In the genomic region with DNA sequence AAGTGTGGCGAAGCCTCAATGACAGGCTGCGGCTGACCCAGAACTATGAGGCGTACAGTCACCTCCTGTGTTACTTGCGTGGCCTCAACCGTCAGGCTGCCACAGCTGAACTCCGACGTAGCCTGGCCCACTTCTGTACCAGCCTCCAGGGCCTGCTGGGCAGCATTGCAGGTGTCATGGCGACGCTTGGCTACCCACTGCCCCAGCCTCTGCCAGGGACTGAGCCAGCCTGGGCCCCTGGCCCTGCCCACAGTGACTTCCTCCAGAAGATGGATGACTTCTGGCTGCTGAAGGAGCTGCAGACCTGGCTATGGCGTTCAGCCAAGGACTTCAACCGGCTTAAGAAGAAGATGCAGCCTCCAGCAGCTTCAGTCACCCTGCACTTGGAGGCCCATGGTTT, we compare ENCODE assay signal across 10 mouse cellular contexts. TPM values are rescaled to one million over a fixed set of nuclear protein-coding genes. Genes with fewer than 3 reads are reported as not detected.
DNase-seq lines count a peak whose midpoint lies in the region; ATAC-seq and TF ChIP-seq lines count a peak whose summit lies in the region.
"Had no signal": no experiment of that assay in that cellular context is flagged by ENCODE, and none has a peak within 500 bp of the region (broad histone marks: within the 10 kb centered on the region; RNA-seq: fewer than 3 reads in every experiment).

No protein-coding gene starts in this region.

- 0 out of 4 replicates have a peak, but pooled peaks of 1 of the 2 experiments have one; percentile 14 for TF ChIP-seq EP300 in MEL (IDR thresholded peaks at IDR 0.05; ENCODE audit: low read depth in 1 of 2, low read length in 2 of 2)

- H3K4me1 ChIP-seq in hindbrain, embryonic 13.5 days (replicated peaks): peaks cover 25% of the 10 kb centered on the region
- peaks cover 12% of the 10 kb centered on the region; the same call in 1 of the 2 replicates for H3K4me1 ChIP-seq in hindbrain, embryonic 14.5 days (replicated peaks; ENCODE audit: control insufficient read depth, insufficient read depth, low read length)
- H3K4me1 ChIP-seq in MEL (ENCODE audit: control insufficient read depth in 1 of 2, insufficient read depth in 2 of 2, low read length in 2 of 2): peaks cover 16 to 36% of the 10 kb centered on the region in 2 experiments
- H3K4me1 ChIP-seq in intestine, embryonic 16.5 days (ENCODE audit: control insufficient read depth, insufficient read depth, low read length): peaks cover 56% of the 10 kb centered on the region
- no peaks in the 10 kb centered on the region for H3K4me1 ChIP-seq in midbrain, embryonic 15.5 days

- no peak for DNase-seq in hindbrain, embryonic 14.5 days (ENCODE audit: low spot score)
- DNase-seq in MEL (ENCODE audit: low read depth, low spot score): peak; percentile 75
- no peak for DNase-seq in cerebellum, adult 8-10 months
- DNase-seq in layer of hippocampus, adult 18-20 months (ENCODE audit: low spot score in 2 of 2): no peak
- DNase-seq: liver, embryonic 13.5 days had no signal

- no peaks in the 10 kb centered on the region for H3K36me3 ChIP-seq in hindbrain, embryonic 13.5 days
- H3K36me3 ChIP-seq in hindbrain, embryonic 14.5 days (replicated peaks; ENCODE audit: control insufficient read depth, insufficient read depth): no peaks in the 10 kb centered on the region
- peaks cover 0 to 32% of the 10 kb centered on the region in 2 experiments; a peak in 2 of 4 replicates for H3K36me3 ChIP-seq in MEL (ENCODE audit: control insufficient read depth in 1 of 2, insufficient read depth in 2 of 2, low read length in 2 of 2)
- no peaks in the 10 kb centered on the region for H3K36me3 ChIP-seq in intestine, embryonic 16.5 days (ENCODE audit: control insufficient read depth, insufficient read depth, low read length)
- no peaks in the 10 kb centered on the region for H3K36me3 ChIP-seq in midbrain, embryonic 15.5 days (replicated peaks)
- H3K36me3 ChIP-seq: liver, embryonic 13.5 days had no signal

- H3K4me3 ChIP-seq in hindbrain, embryonic 13.5 days: no peak overlapping the region
- no peak overlapping the region for H3K4me3 ChIP-seq in hindbrain, embryonic 14.5 days (replicated peaks; ENCODE audit: low read length)
- H3K4me3 ChIP-seq in MEL (ENCODE audit: control insufficient read depth in 1 of 2, insufficient read depth in 1 of 2, low read depth in 2 of 2, low read length in 2 of 2): no peak overlapping the region
- H3K4me3 ChIP-seq in intestine, embryonic 16.5 days (ENCODE audit: low read length): no peak overlapping the region
- no peak overlapping the region for H3K4me3 ChIP-seq in midbrain, embryonic 15.5 days
- H3K4me3 ChIP-seq: liver, embryonic 13.5 days had no signal

- no peaks in the 10 kb centered on the region; the same call in 1 of the 2 replicates for H3K79me2 ChIP-seq in MEL (ENCODE audit: control insufficient read depth, insufficient read depth, low read length, poor library complexity)

- TF ChIP-seq POLR2A in MEL (IDR thresholded peaks at IDR 0.05; ENCODE audit: control insufficient read depth in 1 of 2, insufficient read depth in 1 of 2, low read depth in 1 of 2, low read length in 2 of 2, poor library complexity in 1 of 2): no peak

- no peak for ATAC-seq in hindbrain, embryonic 13.5 days (ENCODE audit: low FRiP score)
- ATAC-seq in hindbrain, embryonic 14.5 days (ENCODE audit: low FRiP score): no peak
- ATAC-seq in intestine, embryonic 16.5 days: no peak
- peak; percentile 61 for ATAC-seq in megakaryocyte, adult 5-6 weeks (ENCODE audit: poor library complexity, severe bottlenecking)
- ATAC-seq in midbrain, embryonic 15.5 days (replicated peaks): no peak

- no peak overlapping the region for H3K4me2 ChIP-seq in hindbrain, embryonic 13.5 days
- no peak overlapping the region for H3K4me2 ChIP-seq in hindbrain, embryonic 14.5 days (replicated peaks)
- peak overlapping the region; percentile 54; the same call in 1 of the 2 replicates for H3K4me2 ChIP-seq in intestine, embryonic 16.5 days (ENCODE audit: low read depth, low read length)
- no peak overlapping the region for H3K4me2 ChIP-seq in midbrain, embryonic 15.5 days
- H3K4me2 ChIP-seq: liver, embryonic 13.5 days had no signal

- peak overlapping the region; percentile 6; the same call in 1 of the 2 replicates for H3K9ac ChIP-seq in hindbrain, embryonic 13.5 days
- no peak overlapping the region for H3K9ac ChIP-seq in hindbrain, embryonic 14.5 days
- peak overlapping the region; percentile 27; the same call in 1 of the 2 replicates for H3K9ac ChIP-seq in MEL (ENCODE audit: control insufficient read depth, low read depth, low read length, poor library complexity, severe bottlenecking)
- peak overlapping the region; percentile 32 for H3K9ac ChIP-seq in intestine, embryonic 16.5 days (ENCODE audit: low read depth, low read length)
- H3K9ac ChIP-seq in midbrain, embryonic 15.5 days: no peak overlapping the region
- H3K9ac ChIP-seq: liver, embryonic 13.5 days had no signal

- no peak for TF ChIP-seq RAD21 in MEL (IDR thresholded peaks at IDR 0.05; ENCODE audit: low read depth, low read length)

- H3K27me3 ChIP-seq in hindbrain, embryonic 13.5 days: peaks cover 59% of the 10 kb centered on the region
- H3K27me3 ChIP-seq in hindbrain, embryonic 14.5 days (ENCODE audit: control insufficient read depth, insufficient read depth, low read length): peaks cover 5% of the 10 kb centered on the region
- H3K27me3 ChIP-seq in MEL (ENCODE audit: control insufficient read depth in 1 of 2, insufficient read depth in 2 of 2, low read length in 2 of 2): no peaks in the 10 kb centered on the region
- no peaks in the 10 kb centered on the region for H3K27me3 ChIP-seq in intestine, embryonic 16.5 days (replicated peaks; ENCODE audit: control insufficient read depth, insufficient read depth, low read length)
- peaks cover 1% of the 10 kb centered on the region for H3K27me3 ChIP-seq in midbrain, embryonic 15.5 days (replicated peaks)

- no peak for TF ChIP-seq CTCF in MEL (IDR thresholded peaks at IDR 0.05 in 2 of 3, conservative IDR thresholded peaks at IDR 0.05 in 1 of 3; ENCODE audit: control insufficient read depth in 1 of 3, insufficient read depth in 1 of 3, low read depth in 2 of 3, low read length in 3 of 3, poor library complexity in 1 of 3, severe bottlenecking in 1 of 3)

- 77% methylated on average over 11 of the region's 11 CpGs for WGBS in hindbrain, embryonic 13.5 days
- 78% methylated on average over 11 of the region's 11 CpGs for WGBS in hindbrain, embryonic 14.5 days
- WGBS in intestine, embryonic 16.5 days: 68% methylated on average over 11 of the region's 11 CpGs
- 82% methylated on average over 11 of the region's 11 CpGs for WGBS in midbrain, embryonic 15.5 days

- H3K9me3 ChIP-seq in hindbrain, embryonic 13.5 days: no peaks in the 10 kb centered on the region
- H3K9me3 ChIP-seq in hindbrain, embryonic 14.5 days (ENCODE audit: control insufficient read depth, low read length): no peaks in the 10 kb centered on the region
- no peaks in the 10 kb centered on the region for H3K9me3 ChIP-seq in MEL (replicated peaks; ENCODE audit: insufficient read depth, low read length)
- H3K9me3 ChIP-seq in intestine, embryonic 16.5 days (ENCODE audit: control insufficient read depth, low read length): no peaks in the 10 kb centered on the region
- no peaks in the 10 kb centered on the region for H3K9me3 ChIP-seq in midbrain, embryonic 15.5 days
- H3K9me3 ChIP-seq: liver, embryonic 13.5 days had no signal

- H3K27ac ChIP-seq in hindbrain, embryonic 13.5 days: no peak overlapping the region
- no peak overlapping the region for H3K27ac ChIP-seq in hindbrain, embryonic 14.5 days
- peak overlapping the region; percentile 84; the same call in 1 of the 2 replicates for H3K27ac ChIP-seq in MEL (ENCODE audit: control insufficient read depth, low read depth, low read length)
- peak overlapping the region; percentile 40; the same call in 1 of the 2 replicates for H3K27ac ChIP-seq in intestine, embryonic 16.5 days (ENCODE audit: low read length)
- H3K27ac ChIP-seq in midbrain, embryonic 15.5 days: no peak overlapping the region
- H3K27ac ChIP-seq: liver, embryonic 13.5 days had no signal

RNA-seq across cellular contexts. Expression of a gene that starts 8.0 kb away (rescaled TPM):
- not detected in 2 replicates for polyA plus RNA-seq in hindbrain, embryonic 13.5 days (2015; fragmentation: Nextera tagmentation; extraction: Ambion mirVana)
- polyA plus RNA-seq in hindbrain, embryonic 14.5 days (2014; fragmentation: Nextera tagmentation; extraction: Ambion mirVana): not detected in 2 replicates
- total RNA-seq in MEL (2012; rRNA removed): not detected in 2 replicates
- not detected for polyA plus RNA-seq in MEL (2012; ENCODE audit: insufficient read depth in 1 of 2, insufficient read length in 2 of 2, low read depth in 1 of 2, low replicate concordance in 2 of 2, missing spikeins in 1 of 2)
- polyA plus RNA-seq in intestine, embryonic 16.5 days (2015; fragmentation: Nextera tagmentation; extraction: Ambion mirVana): not detected in 2 replicates
- not detected in 2 replicates for total RNA-seq in megakaryocyte, adult 5-6 weeks (2015)
- total RNA-seq in megakaryocyte, adult 5-6 weeks (2017): not detected in 2 replicates
- polyA plus RNA-seq in midbrain, embryonic 15.5 days (2015; fragmentation: Nextera tagmentation; extraction: Ambion mirVana): not detected in 2 replicates
- total RNA-seq in layer of hippocampus, adult 18-20 months (2021): not detected
- polyA plus RNA-seq: large intestine, adult 2 months; liver, embryonic 13.5 days had no signal

RNA-seq across cellular contexts. Expression of a gene that starts 8.1 kb away (rescaled TPM):
- 0.58 and 1.0 TPM in 2 replicates for polyA plus RNA-seq in hindbrain, embryonic 13.5 days (2015; fragmentation: Nextera tagmentation; extraction: Ambion mirVana)
- polyA plus RNA-seq in hindbrain, embryonic 14.5 days (2014; fragmentation: Nextera tagmentation; extraction: Ambion mirVana): 0.51 and 0.53 TPM in 2 replicates
- total RNA-seq in MEL (2012; rRNA removed): 0.13 and 0.42 TPM in 2 replicates
- 1 to 10 TPM in 1 of 2 experiments, not detected in 1; 2.3 TPM for polyA plus RNA-seq in MEL (2012; ENCODE audit: insufficient read depth in 1 of 2, insufficient read length in 2 of 2, low read depth in 1 of 2, low replicate concordance in 2 of 2, missing spikeins in 1 of 2)
- 5.9 TPM in 2 replicates for polyA plus RNA-seq in intestine, embryonic 16.5 days (2015; fragmentation: Nextera tagmentation; extraction: Ambion mirVana)
- 1.4 and 2.9 TPM in 2 replicates for total RNA-seq in megakaryocyte, adult 5-6 weeks (2015)
- total RNA-seq in megakaryocyte, adult 5-6 weeks (2017): 0.40 and 2.2 TPM in 2 replicates
- 0.79 and 0.88 TPM in 2 replicates for polyA plus RNA-seq in midbrain, embryonic 15.5 days (2015; fragmentation: Nextera tagmentation; extraction: Ambion mirVana)
- under 1 TPM; 0.38 to 0.57 TPM for total RNA-seq in layer of hippocampus, adult 18-20 months (2021)

RNA-seq across cellular contexts. Expression of a gene that starts 9.5 kb away (rescaled TPM):
- 19.7 and 20.2 TPM in 2 replicates for polyA plus RNA-seq in hindbrain, embryonic 13.5 days (2015; fragmentation: Nextera tagmentation; extraction: Ambion mirVana)
- polyA plus RNA-seq in hindbrain, embryonic 14.5 days (2014; fragmentation: Nextera tagmentation; extraction: Ambion mirVana): 18.8 and 20.4 TPM in 2 replicates
- total RNA-seq in MEL (2012; rRNA removed): 18.5 and 21.1 TPM in 2 replicates
- polyA plus RNA-seq in MEL (2012; ENCODE audit: insufficient read depth in 1 of 2, insufficient read length in 2 of 2, low read depth in 1 of 2, low replicate concordance in 2 of 2, missing spikeins in 1 of 2): 10 to 100 TPM in 1 of 2 experiments, not detected in 1; 40.4 TPM
- 46.7 and 52.9 TPM in 2 replicates for polyA plus RNA-seq in intestine, embryonic 16.5 days (2015; fragmentation: Nextera tagmentation; extraction: Ambion mirVana)
- 98.9 and 105 TPM in 2 replicates for total RNA-seq in megakaryocyte, adult 5-6 weeks (2015)
- total RNA-seq in megakaryocyte, adult 5-6 weeks (2017): 102 and 122 TPM in 2 replicates
- polyA plus RNA-seq in midbrain, embryonic 15.5 days (2015; fragmentation: Nextera tagmentation; extraction: Ambion mirVana): 20.4 and 20.6 TPM in 2 replicates
- total RNA-seq in layer of hippocampus, adult 18-20 months (2021): 10 to 100 TPM; 14.4 to 16.5 TPM

RNA-seq across cellular contexts. Expression of a gene that starts 20.7 kb away (rescaled TPM):
- 20.4 and 24.6 TPM in 2 replicates for polyA plus RNA-seq in hindbrain, embryonic 13.5 days (2015; fragmentation: Nextera tagmentation; extraction: Ambion mirVana)
- 19.4 and 22.5 TPM in 2 replicates for polyA plus RNA-seq in hindbrain, embryonic 14.5 days (2014; fragmentation: Nextera tagmentation; extraction: Ambion mirVana)
- 20.5 and 21.3 TPM in 2 replicates for total RNA-seq in MEL (2012; rRNA removed)
- polyA plus RNA-seq in MEL (2012; ENCODE audit: insufficient read depth in 1 of 2, insufficient read length in 2 of 2, low read depth in 1 of 2, low replicate concordance in 2 of 2, missing spikeins in 1 of 2): 10 to 100 TPM in 1 of 2 experiments, not detected in 1; 37.9 TPM
- polyA plus RNA-seq in intestine, embryonic 16.5 days (2015; fragmentation: Nextera tagmentation; extraction: Ambion mirVana): 31.7 and 34.2 TPM in 2 replicates
- 32.8 and 36.7 TPM in 2 replicates for total RNA-seq in megakaryocyte, adult 5-6 weeks (2015)
- 21.4 and 22.8 TPM in 2 replicates for total RNA-seq in megakaryocyte, adult 5-6 weeks (2017)
- polyA plus RNA-seq in midbrain, embryonic 15.5 days (2015; fragmentation: Nextera tagmentation; extraction: Ambion mirVana): 23.7 and 24.9 TPM in 2 replicates
- total RNA-seq in layer of hippocampus, adult 18-20 months (2021): 1 to 10 TPM; 7.9 to 9.6 TPM

RNA-seq across cellular contexts. Expression of a gene that starts 30.3 kb away (rescaled TPM):
- polyA plus RNA-seq in hindbrain, embryonic 13.5 days (2015; fragmentation: Nextera tagmentation; extraction: Ambion mirVana): 609 and 611 TPM in 2 replicates
- 581 and 604 TPM in 2 replicates for polyA plus RNA-seq in hindbrain, embryonic 14.5 days (2014; fragmentation: Nextera tagmentation; extraction: Ambion mirVana)
- 437 and 453 TPM in 2 replicates for total RNA-seq in MEL (2012; rRNA removed)
- polyA plus RNA-seq in MEL (2012; ENCODE audit: insufficient read depth in 1 of 2, insufficient read length in 2 of 2, low read depth in 1 of 2, low replicate concordance in 2 of 2, missing spikeins in 1 of 2): 100 to 1,000 TPM; 455 to 505 TPM
- polyA plus RNA-seq in intestine, embryonic 16.5 days (2015; fragmentation: Nextera tagmentation; extraction: Ambion mirVana): 759 and 799 TPM in 2 replicates
- 496 and 536 TPM in 2 replicates for total RNA-seq in megakaryocyte, adult 5-6 weeks (2015)
- 639 and 705 TPM in 2 replicates for total RNA-seq in megakaryocyte, adult 5-6 weeks (2017)
- 537 and 571 TPM in 2 replicates for polyA plus RNA-seq in midbrain, embryonic 15.5 days (2015; fragmentation: Nextera tagmentation; extraction: Ambion mirVana)
- total RNA-seq in layer of hippocampus, adult 18-20 months (2021): 100 to 1,000 TPM; 268 TPM

Comparison
In these comparisons a context has a peak if more than half of its experiments do, and no peak if none do; other contexts are left out.
1. H3K9ac ChIP-seq: peak in hindbrain, embryonic 13.5 days (single experiment), MEL (single experiment) and intestine, embryonic 16.5 days (single experiment); none in hindbrain, embryonic 14.5 days (single experiment) and midbrain, embryonic 15.5 days (single experiment).
2. H3K27ac ChIP-seq: peak in MEL (single experiment) and intestine, embryonic 16.5 days (single experiment); none in hindbrain, embryonic 13.5 days (single experiment), hindbrain, embryonic 14.5 days (single experiment) and midbrain, embryonic 15.5 days (single experiment).